Mouse (Mus musculus): Measurements from ENCODE around the gene Padi4. TPM values are rescaled to one million over a fixed set of nuclear protein-coding genes. Genes with fewer than 3 reads are reported as not detected.

Padi4 gene
- 1 to 10 TPM; 1.4 to 2.7 TPM for total RNA-seq (2021)
- long read RNA-seq, experiment 1, partial matches to known transcripts = 1 of 1 reads
- long read RNA-seq, experiment 1, other reads (novel, unspliced or antisense) = 0 of 1 reads
- long read RNA-seq, experiment 2, partial matches to known transcripts = 3 of 4 reads
- long read RNA-seq, experiment 2, other reads (novel, unspliced or antisense) = 0 of 4 reads

DNA sequence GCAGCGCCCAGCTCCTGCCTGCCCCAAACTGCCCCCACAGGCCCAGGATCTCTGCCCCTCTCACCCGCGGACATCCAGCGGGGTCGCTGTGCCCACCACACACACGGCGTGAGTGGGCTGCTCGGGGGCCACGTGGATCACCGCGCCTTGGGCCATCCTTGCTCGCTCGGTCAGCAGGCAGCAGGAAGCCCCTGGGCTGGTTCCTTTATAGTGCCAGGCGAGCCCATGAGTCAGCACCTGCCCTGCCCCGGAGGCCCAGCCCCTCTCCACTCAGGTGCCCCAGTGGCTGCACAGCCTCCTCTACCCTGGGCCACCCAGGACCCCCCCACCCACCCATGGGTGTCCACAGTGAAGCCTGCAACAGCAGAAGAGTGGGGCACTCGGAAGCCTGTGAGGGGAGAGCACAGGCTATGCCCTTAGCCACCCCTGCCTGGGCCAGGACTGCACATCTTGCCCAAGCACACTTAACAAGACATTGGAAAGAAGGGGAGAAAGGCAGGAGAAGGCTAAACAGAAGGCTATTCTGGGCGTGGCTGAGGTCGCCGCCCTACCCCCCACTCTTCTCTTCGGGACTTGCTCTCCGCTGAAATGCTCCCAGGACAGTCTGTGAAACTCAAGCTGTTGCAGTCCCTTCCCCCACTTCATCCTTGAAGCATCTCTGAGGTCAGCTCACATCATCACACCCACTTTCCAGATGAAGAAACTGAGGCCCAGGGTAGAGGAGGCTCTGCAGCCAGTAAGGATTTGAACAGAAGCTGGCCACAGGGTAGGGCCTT is at the start of gene Padi4:
Gene Padi4, minus strand, starts transcription at position 212 of the 776 bp plus-strand sequence.
- DNase-seq (ENCODE audit: low spot score in 2 of 2) = no peak

DNA sequence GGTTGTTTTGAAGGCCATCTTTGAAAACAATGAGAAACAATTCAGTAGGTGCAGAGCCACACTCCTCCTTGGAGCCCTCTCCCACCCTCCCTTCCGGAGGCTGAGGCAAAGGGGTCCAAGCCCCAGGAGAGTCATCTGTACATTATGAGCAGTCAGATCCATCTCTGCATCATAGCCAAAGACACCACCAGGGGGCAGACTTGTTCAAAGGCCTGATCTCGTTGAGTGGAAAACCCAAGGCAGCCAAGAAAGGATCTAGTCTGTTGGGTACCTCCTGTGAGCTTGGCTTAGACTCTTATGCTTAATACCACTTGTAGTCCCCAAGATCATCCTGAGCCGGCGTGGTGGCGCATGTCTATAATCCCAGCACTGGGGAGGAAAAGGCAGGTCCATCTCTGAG is 48.0 kb upstream of the Padi4 start:
- DNase-seq (ENCODE audit: low spot score in 2 of 2) = no peak

DNA sequence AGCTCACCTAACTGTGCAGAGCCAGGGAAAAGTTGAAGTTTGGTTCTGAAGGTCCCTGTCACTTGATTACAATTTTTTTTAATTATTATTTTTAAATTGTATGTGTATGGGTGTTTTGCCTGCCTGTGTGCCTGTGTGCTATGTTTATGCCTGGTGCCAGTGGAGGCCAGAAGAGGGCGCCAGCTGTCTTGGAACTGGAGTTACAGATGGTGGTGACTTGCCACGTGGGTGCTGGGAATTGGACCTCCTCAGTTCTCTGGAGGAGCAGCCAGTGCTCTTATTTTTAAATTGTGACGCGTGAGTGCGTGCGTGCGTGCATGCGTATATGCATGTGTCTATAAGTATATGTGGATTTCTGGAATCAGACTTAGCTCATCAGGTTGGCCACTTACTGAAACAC is 43.4 kb upstream of the Padi4 start:
- no peak for DNase-seq (ENCODE audit: low spot score in 2 of 2)

DNA sequence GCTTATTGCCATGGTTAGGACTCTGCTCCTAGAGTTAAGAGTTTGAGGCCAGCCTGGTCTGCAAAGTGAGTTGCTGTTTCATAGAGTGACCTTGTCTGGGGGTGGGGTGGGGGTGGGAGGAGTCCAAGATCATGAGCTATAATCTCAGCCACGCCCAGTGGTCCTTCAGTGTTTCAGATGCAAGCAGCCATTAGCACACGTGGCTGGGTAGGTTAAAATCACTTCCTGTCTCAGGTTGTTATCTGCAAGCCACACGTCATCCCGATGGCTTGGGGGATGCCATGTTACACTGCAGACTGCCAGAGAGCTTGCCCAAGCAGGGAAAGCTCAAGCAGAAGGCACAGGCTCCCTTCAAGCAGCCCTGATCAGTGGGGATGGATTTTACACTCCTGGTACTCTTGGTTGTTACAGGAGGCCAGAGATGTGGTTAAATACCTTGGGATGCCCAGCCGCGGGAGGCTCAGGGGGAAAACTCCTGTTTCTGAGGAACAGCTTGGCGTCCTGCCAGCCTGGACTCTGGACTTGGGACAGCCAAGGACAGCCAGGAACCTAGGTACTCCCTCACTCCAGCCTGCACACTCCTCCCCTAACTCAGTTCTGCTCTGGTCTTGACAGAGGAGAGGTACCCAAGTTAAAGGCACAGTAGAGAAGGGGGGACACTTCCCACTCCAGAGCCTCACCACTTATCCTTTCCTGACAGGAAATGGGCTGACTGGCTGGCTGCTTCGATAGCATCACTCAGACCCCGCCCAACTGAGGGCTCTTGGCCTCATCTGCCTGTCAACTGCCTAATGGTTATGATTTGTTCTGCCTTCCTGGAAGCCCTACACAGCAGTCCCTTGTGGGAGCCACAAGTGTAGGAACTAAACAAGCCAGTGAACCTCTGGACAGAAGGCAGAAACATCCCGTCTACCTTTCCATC is 42.2 kb upstream of the Padi4 start:
- no peak for DNase-seq (ENCODE audit: low spot score in 2 of 2)

DNA sequence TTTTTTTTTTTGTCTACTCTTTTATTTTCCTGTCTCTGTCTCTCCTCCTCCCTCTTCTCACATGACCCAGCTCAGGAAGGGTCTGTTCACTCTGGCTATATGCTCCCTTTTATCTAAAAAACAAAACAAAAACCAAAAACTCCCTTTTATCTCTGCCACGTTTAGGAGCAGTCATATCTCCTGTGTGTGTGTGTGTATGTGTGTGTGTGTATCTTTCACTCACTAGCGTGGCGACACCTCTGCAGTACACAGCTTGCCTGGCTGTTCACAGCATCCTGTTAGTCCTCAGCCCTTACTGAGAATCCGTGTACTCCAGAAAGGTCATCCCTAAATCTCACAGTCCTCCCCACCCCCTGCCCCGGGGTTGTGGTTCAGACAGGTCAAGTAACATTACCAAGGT is 41.5 kb upstream of the Padi4 start:
- no peak for DNase-seq (ENCODE audit: low spot score in 2 of 2)

DNA sequence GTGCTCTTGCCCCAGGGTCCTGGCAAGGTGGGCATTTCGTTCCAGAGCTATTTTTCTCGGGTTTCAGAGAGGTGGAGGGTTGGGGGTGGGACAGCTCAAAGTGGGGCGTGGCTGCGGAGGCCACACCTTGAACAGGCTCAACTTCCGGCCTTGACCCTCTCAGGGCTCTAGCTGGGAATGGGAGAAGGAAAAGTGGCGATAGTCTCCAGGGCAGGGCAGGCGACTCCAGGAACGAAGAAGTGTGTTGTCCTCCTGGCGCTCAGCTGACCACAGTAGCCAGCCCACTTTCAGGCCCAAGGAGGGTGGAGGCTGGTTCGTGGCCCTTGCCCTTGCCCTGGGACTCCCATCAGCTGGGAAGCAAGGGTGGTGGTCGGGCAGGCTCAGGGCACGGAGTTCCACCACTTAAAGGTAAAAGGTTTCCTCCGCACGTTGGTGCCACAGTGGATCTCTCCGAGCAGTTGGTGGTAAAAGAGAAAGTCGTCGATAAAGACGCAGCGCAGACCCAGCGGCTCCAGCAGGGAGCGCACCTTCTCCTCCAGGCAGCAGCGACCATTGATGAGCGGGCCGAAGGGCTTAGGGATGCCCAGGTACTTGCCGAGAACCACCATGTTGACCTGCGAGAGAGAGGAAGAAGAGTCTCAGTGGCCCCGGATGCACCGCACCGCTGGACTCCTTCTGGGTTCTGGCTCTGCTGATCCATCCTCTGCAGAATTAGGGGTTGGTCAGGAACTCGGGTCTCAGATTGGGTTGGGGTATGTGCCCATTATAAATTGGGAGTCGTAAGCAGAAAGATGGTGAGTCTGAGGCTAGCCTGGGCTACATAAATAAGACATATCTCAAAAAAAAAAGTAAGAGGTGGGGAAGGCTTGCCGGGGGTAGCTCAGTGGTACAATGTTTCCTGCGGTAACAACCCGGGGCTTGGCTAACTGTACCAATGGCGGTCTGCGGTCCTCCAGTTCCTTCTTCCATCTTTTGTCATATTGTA is 40.5 kb upstream of the Padi4 start:
- no peak for DNase-seq (ENCODE audit: low spot score in 2 of 2)

DNA sequence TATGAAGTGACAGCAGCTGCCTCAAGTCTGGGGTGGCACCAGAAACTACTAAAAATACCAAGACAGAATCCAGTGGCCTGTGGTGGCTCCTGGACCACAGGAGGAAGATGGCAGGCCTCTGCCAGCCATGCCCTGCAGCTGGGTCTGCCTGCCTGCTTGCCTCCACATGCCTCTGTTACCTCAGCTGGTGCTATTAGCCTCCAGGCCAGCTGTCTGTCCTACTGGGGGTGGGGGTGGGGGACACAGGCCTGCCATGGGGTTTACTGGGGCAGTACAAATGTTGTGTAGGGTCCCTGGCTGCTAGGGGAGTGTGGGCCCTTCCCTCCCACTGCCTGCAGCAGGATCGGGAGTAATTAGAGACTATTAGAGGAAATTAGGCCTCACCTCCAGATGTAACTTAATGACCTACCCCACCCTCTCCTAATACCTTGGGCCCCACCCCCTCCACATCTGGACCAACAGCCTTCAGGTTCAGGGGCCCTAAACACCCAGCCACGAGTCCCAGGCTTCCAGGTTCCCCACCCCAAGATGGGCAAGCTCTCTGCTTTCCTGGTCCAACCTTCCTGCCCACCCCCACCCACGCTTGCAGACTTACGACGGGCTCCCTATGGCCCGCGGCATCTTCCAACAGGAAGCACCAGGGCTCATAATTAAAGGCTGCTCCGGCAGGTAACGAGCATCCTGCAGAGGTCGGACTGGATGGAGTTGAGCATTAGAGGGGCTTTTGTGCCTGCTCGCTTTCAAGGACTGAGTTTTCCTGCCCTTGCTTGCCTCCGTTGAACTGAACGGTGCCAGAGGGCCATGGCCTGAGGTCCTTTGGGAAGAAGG is 39.5 kb upstream of the Padi4 start:
- no peak for DNase-seq (ENCODE audit: low spot score in 2 of 2)

DNA sequence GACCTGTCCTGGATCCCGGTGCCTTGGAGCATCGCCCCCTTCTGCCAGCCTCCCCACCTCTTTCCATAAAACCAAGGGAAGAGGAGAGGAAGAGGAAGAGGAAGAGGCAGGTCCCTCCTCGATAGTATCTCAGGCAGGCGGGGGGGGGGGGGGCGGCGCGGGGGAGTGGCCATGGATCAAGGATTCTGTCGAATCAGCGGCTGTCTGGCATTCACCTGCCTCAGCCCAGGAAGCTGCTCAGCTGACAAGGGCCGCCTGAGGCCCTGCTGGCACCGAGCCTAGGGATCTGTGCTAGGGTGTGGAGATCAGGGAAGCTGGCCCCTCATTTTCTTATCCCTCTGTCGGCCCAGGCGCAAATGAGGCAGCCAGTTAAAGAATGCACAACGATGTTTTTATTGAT is 38.6 kb upstream of the Padi4 start:
- DNase-seq (ENCODE audit: low spot score in 2 of 2) = no peak

DNA sequence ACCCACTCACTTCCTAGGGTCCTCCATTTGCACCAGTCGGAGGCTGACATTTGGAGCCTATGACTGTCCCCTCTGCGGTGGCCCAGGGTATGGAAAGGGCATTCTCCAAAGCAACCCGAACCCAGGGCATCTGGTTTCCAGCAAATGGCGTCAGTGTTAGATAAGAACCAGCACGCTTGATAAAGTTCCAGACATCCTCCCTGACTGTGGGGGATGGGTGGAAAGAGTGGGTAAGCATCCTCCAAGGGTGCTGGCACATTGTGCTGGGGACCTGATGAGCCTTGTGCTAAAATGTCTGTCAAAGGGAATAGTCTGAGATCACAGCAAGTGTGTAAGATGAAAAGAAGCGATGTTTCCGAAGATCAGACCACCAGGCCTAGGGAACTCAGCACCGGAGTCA is 38.2 kb upstream of the Padi4 start:
- no peak for DNase-seq (ENCODE audit: low spot score in 2 of 2)

DNA sequence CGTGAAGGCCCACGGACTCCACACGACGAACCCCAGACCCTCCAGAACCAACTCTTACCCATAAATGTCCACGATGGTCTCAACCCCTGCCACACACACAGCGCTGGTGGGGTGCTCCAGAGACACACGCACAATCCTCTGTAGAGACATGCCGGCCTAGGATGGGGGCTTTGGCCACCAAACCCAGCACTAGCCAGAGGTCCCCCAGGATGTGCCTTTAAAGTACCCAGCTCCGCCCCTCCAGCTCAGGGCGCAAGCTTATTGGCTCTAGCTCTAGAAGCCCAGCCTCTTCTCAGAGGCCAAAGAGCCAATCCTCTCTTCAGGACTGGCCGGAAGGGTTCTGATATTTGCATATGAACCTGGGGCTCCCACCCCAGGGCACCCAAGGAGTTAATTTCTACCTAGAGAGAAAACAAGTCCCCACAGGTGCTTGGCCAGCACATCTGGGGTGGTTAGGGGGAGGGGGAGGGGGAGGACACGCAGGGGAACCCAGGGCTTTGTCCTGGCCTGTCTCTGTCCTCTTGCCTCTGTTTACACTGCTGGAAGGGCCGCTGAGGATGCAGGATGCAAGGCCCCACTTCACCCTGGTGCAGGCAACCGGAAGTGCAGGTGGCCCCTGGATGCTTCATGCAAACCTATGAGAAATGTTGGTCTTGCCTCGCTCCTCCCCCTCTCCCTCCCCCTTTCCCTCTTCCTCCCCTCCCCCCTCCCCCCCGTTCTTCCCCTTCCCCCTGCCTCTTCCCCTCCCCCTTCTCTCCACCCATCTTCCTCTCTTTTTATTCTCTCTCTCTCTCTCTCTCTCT is 36.6 kb upstream of the Padi4 start, which contains the start of gene Padi3:
Gene Padi3, minus strand, starts transcription at position 191 of the 803 bp plus-strand sequence.
- no peak for DNase-seq (ENCODE audit: low spot score in 2 of 2)

DNA sequence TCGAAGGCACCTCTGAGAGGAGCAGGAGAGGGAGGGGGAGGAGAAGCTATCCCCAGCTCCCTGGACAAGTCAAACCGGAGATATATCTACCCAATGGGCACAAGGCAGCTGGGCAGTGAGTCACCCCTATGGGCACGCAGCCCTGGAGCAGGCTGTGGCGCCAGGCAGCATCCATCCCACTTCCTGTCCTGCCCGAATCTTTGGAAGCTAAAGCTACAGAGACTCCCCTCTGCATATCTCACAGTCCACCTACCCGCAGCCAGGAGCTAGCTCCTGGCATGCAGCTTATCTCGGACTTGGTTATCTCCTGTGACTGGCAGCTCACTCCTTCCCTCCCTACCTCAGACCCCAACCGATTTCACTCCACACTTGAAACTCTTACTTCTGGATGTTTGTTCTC is 35.1 kb upstream of the Padi4 start:
- no peak for DNase-seq (ENCODE audit: low spot score in 2 of 2)

DNA sequence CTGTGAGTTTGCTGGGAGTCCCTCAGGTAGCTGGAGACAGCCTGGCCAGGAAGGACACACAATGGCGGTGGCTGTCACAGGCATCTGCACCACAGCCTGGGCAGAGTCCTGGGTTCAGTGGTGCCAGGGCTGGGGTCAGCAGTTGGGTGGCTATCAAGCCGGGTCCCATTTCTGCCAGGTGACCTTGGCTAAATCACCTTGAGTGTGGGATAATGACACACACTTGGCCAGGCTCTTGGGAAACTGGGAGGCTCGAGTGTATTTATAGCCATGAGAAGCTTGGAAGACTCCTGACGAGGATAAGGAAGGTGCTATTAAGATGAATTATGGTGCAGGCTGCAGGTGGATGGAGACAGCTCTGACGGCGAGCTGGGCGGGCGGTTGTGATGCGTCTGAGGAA is 30.6 kb upstream of the Padi4 start:
- DNase-seq (ENCODE audit: low spot score in 2 of 2) = no peak

DNA sequence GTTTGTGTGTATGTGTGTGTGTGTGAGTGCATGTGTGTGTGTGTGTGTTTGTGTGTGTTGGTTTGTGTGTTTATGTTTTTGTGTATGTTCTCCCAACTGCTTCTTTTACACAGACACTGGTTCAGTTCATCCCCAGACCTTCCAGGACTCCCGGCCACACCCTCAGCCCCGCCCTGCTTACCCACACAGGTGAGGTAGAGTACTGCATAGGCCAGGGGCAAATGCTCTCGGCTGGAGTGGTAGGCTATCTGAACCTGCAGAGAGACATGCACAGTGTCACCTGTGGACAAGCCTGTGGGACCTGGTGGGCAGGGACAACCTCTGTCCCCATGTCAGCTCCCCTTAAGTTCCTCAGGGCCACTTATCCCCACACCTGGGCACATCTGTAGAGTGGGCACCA is 27.3 kb upstream of the Padi4 start:
- DNase-seq (ENCODE audit: low spot score in 2 of 2) = no peak

DNA sequence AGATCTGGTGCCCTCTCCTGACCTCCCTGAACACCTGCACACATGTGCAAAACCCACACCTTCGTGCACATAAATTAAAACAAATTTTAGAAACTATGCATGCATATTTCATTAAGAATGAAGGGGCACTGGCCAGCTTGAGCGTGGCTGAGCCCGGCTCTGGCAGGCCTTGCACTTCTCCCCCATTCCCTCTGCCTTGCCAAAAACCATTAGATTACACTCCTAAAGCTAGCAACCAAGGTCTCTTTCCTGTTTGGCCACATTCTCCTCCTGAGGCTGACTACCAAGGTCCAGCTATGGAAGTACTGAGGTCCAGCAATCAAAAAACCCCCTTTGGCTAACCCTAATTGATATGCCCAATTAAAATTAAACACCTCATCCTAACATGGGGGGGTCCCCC is 22.8 kb upstream of the Padi4 start:
- DNase-seq (ENCODE audit: low spot score in 2 of 2) = no peak

DNA sequence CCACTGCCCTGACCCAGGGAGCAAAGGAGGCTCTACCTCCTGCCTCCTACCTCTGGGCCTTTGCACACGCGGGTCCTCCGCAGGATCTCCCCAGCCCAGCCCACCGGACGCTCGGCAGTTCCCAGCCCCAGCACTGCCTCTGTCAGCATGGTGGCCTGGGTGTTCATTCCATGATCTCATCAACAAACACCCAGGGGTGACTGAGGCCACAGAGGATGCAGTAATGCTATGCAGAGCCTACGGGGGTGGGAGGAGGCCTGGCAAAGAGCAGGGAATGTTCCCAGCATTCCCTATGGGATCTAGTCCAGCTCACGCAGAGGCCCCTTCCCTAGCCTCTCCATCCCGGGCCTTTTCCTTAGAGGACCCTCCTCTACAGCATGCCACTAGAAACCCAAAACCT is 20.6 kb upstream of the Padi4 start:
- no peak for DNase-seq (ENCODE audit: low spot score in 2 of 2)

DNA sequence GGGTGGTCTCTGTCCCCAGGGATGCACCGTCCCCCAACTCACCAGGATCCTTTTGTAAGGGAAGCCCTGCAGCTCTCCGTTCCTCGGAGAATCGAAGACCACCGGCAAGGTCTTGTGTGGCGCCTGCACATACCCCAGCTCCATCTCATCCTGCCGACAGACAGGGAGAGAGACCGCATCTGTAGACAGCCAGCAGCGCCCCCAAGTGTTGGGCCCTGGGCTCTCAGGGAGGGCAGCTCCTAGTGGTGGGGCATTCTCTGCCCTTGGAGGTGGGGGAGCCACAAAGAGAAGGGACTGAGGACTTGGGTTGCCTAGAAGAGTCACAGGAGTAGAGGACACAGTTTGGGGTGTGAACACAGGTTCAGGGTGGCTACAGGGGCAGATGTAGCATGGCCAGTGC is 19.8 kb upstream of the Padi4 start:
- DNase-seq (ENCODE audit: low spot score in 2 of 2) = no peak

DNA sequence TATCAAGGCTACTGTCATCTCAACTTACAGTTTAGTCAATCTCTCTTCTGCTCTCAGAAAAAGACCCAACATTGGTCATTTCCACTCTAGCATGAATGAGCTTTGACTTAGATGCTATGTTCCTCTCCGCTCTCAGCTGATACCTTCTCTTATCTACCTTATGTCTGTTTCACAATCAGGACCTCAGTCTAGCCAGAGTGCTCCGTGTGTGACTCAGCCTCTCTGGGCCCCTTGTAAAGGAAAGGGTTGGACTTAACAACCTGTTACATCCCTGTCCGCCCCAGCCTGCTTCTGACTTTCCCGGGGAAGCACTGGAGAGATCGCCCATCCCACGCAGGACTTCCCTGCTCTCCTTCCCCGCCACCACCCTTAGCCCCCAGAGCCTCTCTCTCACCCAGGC is 18.5 kb upstream of the Padi4 start:
- no peak for DNase-seq (ENCODE audit: low spot score in 2 of 2)

DNA sequence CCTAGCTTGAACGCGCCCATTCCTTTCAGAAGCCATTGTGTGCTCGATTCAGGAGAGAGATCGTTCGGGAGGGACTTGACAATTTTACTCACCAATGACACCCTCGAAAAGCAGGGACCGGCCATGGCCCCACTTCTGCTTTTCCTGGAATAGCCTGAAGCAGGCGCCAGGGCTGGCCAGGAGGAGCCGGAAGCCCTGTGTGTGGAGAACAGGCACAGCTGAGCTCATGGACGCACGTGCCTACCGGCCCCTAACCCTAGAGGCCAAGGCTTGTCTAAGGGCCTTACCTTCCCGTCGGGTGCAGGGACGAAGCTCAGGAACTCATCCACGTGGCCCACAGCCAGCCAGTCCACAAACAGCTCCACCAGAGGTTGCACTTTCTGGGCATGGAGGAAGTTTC is 17.0 kb upstream of the Padi4 start:
- DNase-seq (ENCODE audit: low spot score in 2 of 2) = no peak

DNA sequence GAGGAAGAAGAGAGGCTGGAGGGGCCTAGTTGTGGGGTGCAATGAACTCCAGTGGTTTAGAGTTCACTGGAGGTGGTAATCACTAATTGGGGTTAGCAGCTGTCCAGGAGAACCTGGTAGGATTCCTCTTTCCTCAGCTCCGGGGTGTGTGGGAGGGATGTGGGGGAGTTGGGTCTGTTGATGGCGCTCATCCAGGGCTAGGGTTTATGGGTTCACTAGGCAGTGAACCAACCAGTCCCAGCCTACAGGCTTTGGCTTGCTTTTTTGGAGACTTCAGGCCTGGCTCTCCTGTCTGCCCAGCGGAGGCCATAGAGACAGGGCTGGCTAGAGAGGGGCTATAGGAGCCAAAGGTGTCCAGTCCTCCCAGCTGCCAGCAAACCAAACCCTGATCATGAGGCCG is 15.9 kb upstream of the Padi4 start:
- DNase-seq (ENCODE audit: low spot score in 2 of 2) = no peak

Data from adrenal gland, postnatal 4 days (tissue).